Comparison of ENCODE assay signal across 10 mouse cellular contexts in the genomic region with DNA sequence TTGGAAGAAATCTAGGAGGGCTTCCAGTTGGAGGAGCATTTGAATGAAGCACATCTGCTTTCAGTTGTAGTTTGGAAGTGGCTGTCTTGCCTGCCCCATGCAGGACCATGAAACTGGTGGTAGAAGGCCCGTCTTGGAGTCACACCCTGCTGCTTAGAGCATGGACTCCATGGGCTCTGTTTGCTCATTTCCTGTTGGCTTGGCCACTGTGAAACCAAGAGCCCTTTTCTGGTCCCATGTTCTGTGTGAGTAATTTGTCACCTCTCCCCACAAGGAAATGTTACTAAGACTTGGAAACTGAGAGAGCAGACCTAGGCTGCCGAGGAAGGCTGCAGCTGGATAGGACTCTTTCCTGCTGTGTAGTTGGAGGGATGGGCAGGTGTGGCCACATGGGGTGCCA.
DNase-seq lines count a peak whose midpoint lies in the region; ATAC-seq and TF ChIP-seq lines count a peak whose summit lies in the region.
"Had no signal": no experiment of that assay in that cellular context is flagged by ENCODE, and none has a peak within 500 bp of the region (broad histone marks: within the 10 kb centered on the region; RNA-seq: fewer than 3 reads in every experiment).

No protein-coding gene starts in this region.

- WGBS in heart, postnatal 0 days: 64% methylated on average over 2 of the region's 2 CpGs
- WGBS in midbrain, embryonic 15.5 days: 82% methylated on average over 2 of the region's 2 CpGs
- 88% methylated on average over 2 of the region's 2 CpGs for WGBS in midbrain, embryonic 13.5 days
- 44% methylated on average over 2 of the region's 2 CpGs for WGBS in limb, embryonic 14.5 days

- TF ChIP-seq CTCF in heart, postnatal 0 days (IDR thresholded peaks at IDR 0.05; ENCODE audit: low read depth): no peak; the same call in 1 of the 2 replicates

- TF ChIP-seq EP300 in heart, postnatal 0 days (IDR thresholded peaks at IDR 0.05; ENCODE audit: low read depth): no peak

- no peak overlapping the region for H3K4me2 ChIP-seq in heart, postnatal 0 days (ENCODE audit: low read depth, low read length)
- H3K4me2 ChIP-seq in midbrain, embryonic 15.5 days: no peak overlapping the region
- no peak overlapping the region for H3K4me2 ChIP-seq in midbrain, embryonic 13.5 days (replicated peaks)
- H3K4me2 ChIP-seq in limb, embryonic 14.5 days (replicated peaks; ENCODE audit: low read depth, low read length, severe bottlenecking): no peak overlapping the region

- TF ChIP-seq POLR2A in limb, embryonic 14.5 days (IDR thresholded peaks at IDR 0.05; ENCODE audit: borderline replicate concordance, extremely low read depth, insufficient read depth, insufficient read length): no peak

- DNase-seq in heart, postnatal 0 days (ENCODE audit: low spot score): no peak
- DNase-seq in heart, adult 18-20 months: no peak
- no peak for DNase-seq in limb, embryonic 14.5 days (ENCODE audit: low spot score)
- no peak for DNase-seq in B cell, adult 2 months
- DNase-seq in frontal cortex, postnatal 36 days (ENCODE audit: low spot score in 2 of 2): no peak
- DNase-seq: layer of hippocampus, postnatal 36 days; thymus, postnatal 36 days had no signal

- peak overlapping the region; percentile 71 for H3K27ac ChIP-seq in heart, postnatal 0 days (ENCODE audit: low read depth)
- H3K27ac ChIP-seq in midbrain, embryonic 15.5 days: 0 out of 2 replicates have a peak overlapping the region, but pooled peaks have one; percentile 28
- H3K27ac ChIP-seq in midbrain, embryonic 13.5 days: no peak overlapping the region
- 0 out of 2 replicates have a peak overlapping the region, but pooled peaks have one; percentile 13 for H3K27ac ChIP-seq in limb, embryonic 14.5 days (replicated peaks; ENCODE audit: low read depth, low read length)

- H3K36me3 ChIP-seq in heart, postnatal 0 days (replicated peaks; ENCODE audit: control insufficient read depth, insufficient read depth, low read length): no peaks in the 10 kb centered on the region
- H3K36me3 ChIP-seq in midbrain, embryonic 15.5 days (replicated peaks): no peaks in the 10 kb centered on the region
- H3K36me3 ChIP-seq in midbrain, embryonic 13.5 days: no peaks in the 10 kb centered on the region
- peaks cover 4% of the 10 kb centered on the region; the same call in 1 of the 2 replicates for H3K36me3 ChIP-seq in limb, embryonic 14.5 days (ENCODE audit: control insufficient read depth, insufficient read depth, low read length)

- H3K4me3 ChIP-seq in heart, postnatal 0 days (ENCODE audit: low read depth, low read length): no peak overlapping the region
- no peak overlapping the region for H3K4me3 ChIP-seq in midbrain, embryonic 15.5 days
- H3K4me3 ChIP-seq in midbrain, embryonic 13.5 days (replicated peaks): no peak overlapping the region
- no peak overlapping the region for H3K4me3 ChIP-seq in limb, embryonic 14.5 days (replicated peaks; ENCODE audit: low read length)

- no peak for ATAC-seq in heart, postnatal 0 days (ENCODE audit: insufficient read depth, low read depth)
- no peak for ATAC-seq in midbrain, embryonic 15.5 days (replicated peaks)
- no peak for ATAC-seq in midbrain, embryonic 13.5 days
- ATAC-seq in limb, embryonic 14.5 days (ENCODE audit: low FRiP score, low read depth): no peak
- ATAC-seq: inflammation-experienced regulatory T-cells, adult 6 months had no signal

- H3K9me3 ChIP-seq in heart, postnatal 0 days (replicated peaks; ENCODE audit: control insufficient read depth, low read length): no peaks in the 10 kb centered on the region
- H3K9me3 ChIP-seq in midbrain, embryonic 15.5 days: no peaks in the 10 kb centered on the region
- no peaks in the 10 kb centered on the region for H3K9me3 ChIP-seq in midbrain, embryonic 13.5 days
- H3K9me3 ChIP-seq in limb, embryonic 14.5 days (ENCODE audit: control insufficient read depth, low read length): no peaks in the 10 kb centered on the region

- no peaks in the 10 kb centered on the region for H3K27me3 ChIP-seq in heart, postnatal 0 days (ENCODE audit: control insufficient read depth, insufficient read depth, low read length)
- no peaks in the 10 kb centered on the region for H3K27me3 ChIP-seq in midbrain, embryonic 15.5 days (replicated peaks)
- no peaks in the 10 kb centered on the region for H3K27me3 ChIP-seq in midbrain, embryonic 13.5 days
- no peaks in the 10 kb centered on the region for H3K27me3 ChIP-seq in limb, embryonic 14.5 days (ENCODE audit: control insufficient read depth, insufficient read depth, low read length)

- H3K4me1 ChIP-seq in heart, postnatal 0 days (ENCODE audit: control insufficient read depth, insufficient read depth): peaks cover 86% of the 10 kb centered on the region
- H3K4me1 ChIP-seq in midbrain, embryonic 15.5 days: peaks cover 79% of the 10 kb centered on the region
- H3K4me1 ChIP-seq in midbrain, embryonic 13.5 days (replicated peaks): peaks cover 93% of the 10 kb centered on the region
- H3K4me1 ChIP-seq in limb, embryonic 14.5 days (ENCODE audit: control insufficient read depth, insufficient read depth, low read length): peaks cover 65% of the 10 kb centered on the region

- H3K9ac ChIP-seq in heart, postnatal 0 days (replicated peaks; ENCODE audit: low read depth, low read length): no peak overlapping the region
- no peak overlapping the region for H3K9ac ChIP-seq in midbrain, embryonic 15.5 days
- no peak overlapping the region for H3K9ac ChIP-seq in midbrain, embryonic 13.5 days (replicated peaks)
- H3K9ac ChIP-seq in limb, embryonic 14.5 days (ENCODE audit: low read depth, low read length, severe bottlenecking): no peak overlapping the region
